Mouse (Mus musculus): ENCODE measurements at regions not wholly inside any gene's neighbourhood (a gene's known extent, or its start where the extent isn't known, plus 50 kb on each side); places are given as distances from the start of the nearest gene placed in this dataset.

- WGBS = 81% methylated on average over 19 of the region's 19 CpGs
These were observed 276.2 kb upstream of the 1700056E22Rik start for GRCm38 (mm10) chr1:184310185-184310815.

GRCm38 (mm10) chr1:184304813-184305212 is 270.7 kb upstream of the 1700056E22Rik start:
- Histone ChIP-seq H3K27ac (no peak overlapping the region), H3K27me3 (0 out of 2 replicates have a peak, but pooled peaks cover 8% of the 10 kb centered on the region), H3K4me2 (no peak overlapping the region), H3K9ac (no peak overlapping the region), H3K4me3 (no peak overlapping the region), H3K36me3 (no peaks in the 10 kb centered on the region), H3K9me3 (no peaks in the 10 kb centered on the region), H3K4me1 (no peaks in the 10 kb centered on the region)
- no peak for ATAC-seq (ENCODE audit: borderline replicate concordance, extremely low read depth, low FRiP score, low TSS enrichment)
- WGBS = 88% methylated on average over 4 of the region's 4 CpGs

More at GRCm38 (mm10) chr1:184310185-184310815, 276.2 kb upstream of the 1700056E22Rik start:
- no peak for ATAC-seq (ENCODE audit: borderline replicate concordance, extremely low read depth, low FRiP score, low TSS enrichment)
- Histone ChIP-seq H3K4me2 (no peak overlapping the region), H3K27ac (no peak overlapping the region), H3K4me3 (no peak overlapping the region), H3K36me3 (no peaks in the 10 kb centered on the region), H3K4me1 (no peaks in the 10 kb centered on the region), H3K9me3 (no peaks in the 10 kb centered on the region), H3K9ac (no peak overlapping the region), H3K27me3 (0 out of 2 replicates have a peak, but pooled peaks cover 4% of the 10 kb centered on the region)

- Histone ChIP-seq H3K4me1 (no peaks in the 10 kb centered on the region), H3K4me3 (no peak overlapping the region), H3K9me3 (no peaks in the 10 kb centered on the region), H3K9ac (no peak overlapping the region), H3K4me2 (no peak overlapping the region), H3K27ac (no peak overlapping the region), H3K27me3 (0 out of 2 replicates have a peak, but pooled peaks cover 8% of the 10 kb centered on the region), H3K36me3 (no peaks in the 10 kb centered on the region)
- WGBS = 88% methylated on average over 4 of the region's 4 CpGs
- ATAC-seq (ENCODE audit: borderline replicate concordance, extremely low read depth, low FRiP score, low TSS enrichment) = no peak
These were observed 270.1 kb upstream of the 1700056E22Rik start for GRCm38 (mm10) chr1:184304204-184304603.

GRCm38 (mm10) chr1:184298701-184299100 is 264.6 kb upstream of the 1700056E22Rik start:
- 65% methylated on average over 1 of the region's 1 CpGs for whole genome bisulfite sequencing
- Histone ChIP-seq H3K4me3 (no peak overlapping the region), H3K9ac (no peak overlapping the region), H3K27me3 (peaks cover 7% of the 10 kb centered on the region; the same call in 1 of the 2 replicates), H3K9me3 (no peaks in the 10 kb centered on the region), H3K4me2 (no peak overlapping the region), H3K4me1 (peaks cover 4% of the 10 kb centered on the region; the same call in 1 of the 2 replicates), H3K27ac (no peak overlapping the region), H3K36me3 (no peaks in the 10 kb centered on the region)
- ATAC-seq (ENCODE audit: borderline replicate concordance, extremely low read depth, low FRiP score, low TSS enrichment) = no peak

- peak overlapping the region; percentile 37; the same call in 1 of the 2 replicates for H3K27ac ChIP-seq
- peaks cover 3% of the 10 kb centered on the region for H3K27me3 ChIP-seq
- no peaks in the 10 kb centered on the region for H3K36me3 ChIP-seq
- H3K9ac ChIP-seq = no peak overlapping the region
- H3K4me1 ChIP-seq = peaks cover 4% of the 10 kb centered on the region; the same call in 1 of the 2 replicates
- WGBS = 41% methylated on average over 4 of the region's 4 CpGs
- H3K9me3 ChIP-seq = no peaks in the 10 kb centered on the region
- H3K4me2 ChIP-seq = no peak overlapping the region
- no peak overlapping the region for H3K4me3 ChIP-seq
- ATAC-seq (ENCODE audit: borderline replicate concordance, extremely low read depth, low FRiP score, low TSS enrichment) = peak; percentile 59; the same call in 1 of the 2 replicates
These were observed 263.1 kb upstream of the 1700056E22Rik start for GRCm38 (mm10) chr1:184297001-184297740.

GRCm38 (mm10) chr1:184291129-184291528 is 257.0 kb upstream of the 1700056E22Rik start:
- H3K36me3 ChIP-seq = no peaks in the 10 kb centered on the region
- WGBS = 81% methylated on average over 7 of the region's 7 CpGs
- H3K4me1 ChIP-seq = peaks cover 11% of the 10 kb centered on the region
- H3K4me3 ChIP-seq = no peak overlapping the region
- peaks cover 9% of the 10 kb centered on the region; the same call in 1 of the 2 replicates for H3K27me3 ChIP-seq
- H3K4me2 ChIP-seq = no peak overlapping the region
- no peak for ATAC-seq (ENCODE audit: borderline replicate concordance, extremely low read depth, low FRiP score, low TSS enrichment)
- no peaks in the 10 kb centered on the region for H3K9me3 ChIP-seq
- H3K9ac ChIP-seq = no peak overlapping the region
- H3K27ac ChIP-seq = no peak overlapping the region

GRCm38 (mm10) chr1:184289733-184290416 is 255.8 kb upstream of the 1700056E22Rik start:
- WGBS = 26% methylated on average over 7 of the region's 7 CpGs
- peak; percentile 92 for ATAC-seq (ENCODE audit: borderline replicate concordance, extremely low read depth, low FRiP score, low TSS enrichment)
- Histone ChIP-seq H3K9me3 (no peaks in the 10 kb centered on the region), H3K4me1 (peaks cover 11% of the 10 kb centered on the region), H3K4me3 (no peak overlapping the region), H3K4me2 (no peak overlapping the region), H3K36me3 (no peaks in the 10 kb centered on the region), H3K27ac (peak overlapping the region; percentile 22; the same call in 1 of the 2 replicates), H3K9ac (no peak overlapping the region), H3K27me3 (peaks cover 9% of the 10 kb centered on the region; the same call in 1 of the 2 replicates)

- H3K27ac ChIP-seq = no peak overlapping the region
- 50% methylated on average over 5 of the region's 5 CpGs for WGBS
- peaks cover 7% of the 10 kb centered on the region; the same call in 1 of the 2 replicates for H3K4me1 ChIP-seq
These were observed 247.7 kb upstream of the 1700056E22Rik start for GRCm38 (mm10) chr1:184281768-184282167.

GRCm38 (mm10) chr1:184279263-184279662 is 245.2 kb upstream of the 1700056E22Rik start:
- Histone ChIP-seq H3K4me1 (peaks cover 7% of the 10 kb centered on the region; the same call in 1 of the 2 replicates), H3K4me2 (no peak overlapping the region), H3K36me3 (no peaks in the 10 kb centered on the region), H3K9me3 (no peaks in the 10 kb centered on the region), H3K9ac (no peak overlapping the region), H3K4me3 (no peak overlapping the region), H3K27ac (no peak overlapping the region), H3K27me3 (peaks cover 9% of the 10 kb centered on the region; the same call in 1 of the 2 replicates)
- 50% methylated on average over 10 of the region's 10 CpGs for WGBS
- ATAC-seq (ENCODE audit: borderline replicate concordance, extremely low read depth, low FRiP score, low TSS enrichment) = no peak

More at GRCm38 (mm10) chr1:184281768-184282167, 247.7 kb upstream of the 1700056E22Rik start:
- Histone ChIP-seq H3K36me3 (no peaks in the 10 kb centered on the region), H3K4me2 (no peak overlapping the region), H3K4me3 (no peak overlapping the region), H3K9me3 (no peaks in the 10 kb centered on the region), H3K9ac (no peak overlapping the region), H3K27me3 (peaks cover 15% of the 10 kb centered on the region; the same call in 1 of the 2 replicates)
- ATAC-seq (ENCODE audit: borderline replicate concordance, extremely low read depth, low FRiP score, low TSS enrichment) = no peak

GRCm38 (mm10) chr1:184277001-184277400 is 242.9 kb upstream of the 1700056E22Rik start:
- Histone ChIP-seq H3K9me3 (no peaks in the 10 kb centered on the region), H3K27ac (no peak overlapping the region), H3K9ac (no peak overlapping the region), H3K27me3 (peaks cover 7% of the 10 kb centered on the region; the same call in 1 of the 2 replicates), H3K36me3 (no peaks in the 10 kb centered on the region), H3K4me2 (no peak overlapping the region), H3K4me3 (no peak overlapping the region), H3K4me1 (peaks cover 7% of the 10 kb centered on the region; the same call in 1 of the 2 replicates)
- no peak for ATAC-seq (ENCODE audit: borderline replicate concordance, extremely low read depth, low FRiP score, low TSS enrichment)
- WGBS = 49% methylated on average over 2 of the region's 2 CpGs

GRCm38 (mm10) chr1:184275877-184276276 is 241.8 kb upstream of the 1700056E22Rik start:
- peaks cover 7% of the 10 kb centered on the region; the same call in 1 of the 2 replicates for H3K4me1 ChIP-seq
- H3K9me3 ChIP-seq = no peaks in the 10 kb centered on the region
- 45% methylated on average over 9 of the region's 9 CpGs for WGBS
- no peak for ATAC-seq (ENCODE audit: borderline replicate concordance, extremely low read depth, low FRiP score, low TSS enrichment)
- no peak overlapping the region for H3K4me3 ChIP-seq
- no peak overlapping the region for H3K4me2 ChIP-seq
- H3K27ac ChIP-seq = no peak overlapping the region
- peaks cover 7% of the 10 kb centered on the region; the same call in 1 of the 2 replicates for H3K27me3 ChIP-seq
- no peak overlapping the region for H3K9ac ChIP-seq
- no peaks in the 10 kb centered on the region for H3K36me3 ChIP-seq

Measured in lung, embryonic 15.5 days (tissue).